Mouse (Mus musculus): ENCODE results near the gene Otub1.

Gene Otub1

GRCm38 (mm10) chr19:7148541-7149085 lies 57.5 kb downstream of the Otub1 start:
- DNase-seq (ENCODE audit: extremely low read depth, low read depth, low spot score), result no peak

Measured in fat pad, adult 2 months (tissue).